Mouse (Mus musculus) erythroblast, embryonic 14.5 days (primary cell): ENCODE measurements at regions not wholly inside any gene's neighbourhood (a gene's known extent, or its start where the extent isn't known, plus 50 kb on each side); places are given as distances from the start of the nearest gene placed in this dataset.

Experiments
- GATA1 ChIP-seq: IDR thresholded peaks from 2 replicates; pipeline ENCODE4 v1.6.1; 2012; ENCODE audit warnings: low read length, inconsistent platforms, mixed read lengths
- TAL1 ChIP-seq: IDR thresholded peaks from 3 replicates; pipeline ENCODE4 v1.6.1; 2012; ENCODE audit warnings: low read length, inconsistent platforms, mixed read lengths

- TF ChIP-seq GATA1 (no peak), TAL1 (no peak)
Observed at GRCm38 (mm10) chr13:37691855-37692445, 86.2 kb upstream of the Rreb1 start.
